Mouse (Mus musculus): ENCODE measurements around the gene Podxl2.

- TF ChIP-seq POLR2A (IDR thresholded peaks at IDR 0.05; ENCODE audit: low read depth, low read length): no peak
- no peak for TF ChIP-seq CTCF (IDR thresholded peaks at IDR 0.05; ENCODE audit: extremely low read depth, insufficient read depth, insufficient read length, insufficient replicate concordance)
These were observed 40.7 kb upstream of the Podxl2 start for GRCm38 (mm10) chr6:88915510-88915909.

Measured in spleen, adult 2 months (tissue).